Mouse (Mus musculus) heart, embryonic 11.5 days (tissue): Measurements from ENCODE around the gene Ccr9. TPM values are rescaled to one million over a fixed set of nuclear protein-coding genes. Genes with fewer than 3 reads are reported as not detected.
"Not testable (repeated sequence)": the region's sequence is repeated elsewhere in the genome, so short reads cannot be mapped to it uniquely, and the experiment has no call there.

Source experiments
- ATAC-seq: fragments of 200-750 bp; cut with Nextera tagmentation; replicated peaks from 2 replicates; pipeline ENCODE4 v1.8.0; 2017; ENCODE audit warnings: moderate library complexity; ENCODE audit not compliant: insufficient number of reproducible peaks, low FRiP score, low TSS enrichment
- H3K27ac ChIP-seq: fragments of 300-500 bp; sonication (generic); 2 replicates; pipeline ENCODE4 v1.5.1; 2014; ENCODE audit warnings: mild to moderate bottlenecking, low read depth, low read length
- H3K27me3 ChIP-seq: fragments of 300-500 bp; sonication (generic); 2 replicates; pipeline ENCODE4 v1.6.1; 2014; ENCODE audit warnings: mild to moderate bottlenecking, low read length, mixed read lengths; ENCODE audit not compliant: control insufficient read depth, insufficient read depth
- H3K36me3 ChIP-seq: fragments of 300-500 bp; sonication (generic); 2 replicates; pipeline ENCODE4 v1.6.1; 2014; ENCODE audit warnings: mild to moderate bottlenecking, low read length, moderate library complexity, mixed read lengths; ENCODE audit not compliant: control insufficient read depth, insufficient read depth
- H3K4me1 ChIP-seq: fragments of 300-500 bp; sonication (generic); 2 replicates; pipeline ENCODE4 v1.6.1; 2014; ENCODE audit warnings: low read length; ENCODE audit not compliant: control insufficient read depth, insufficient read depth
- H3K4me2 ChIP-seq: fragments of 300-500 bp; sonication (generic); 2 replicates; pipeline ENCODE4 v1.6.1; 2014; ENCODE audit warnings: mild to moderate bottlenecking, moderate library complexity
- H3K4me3 ChIP-seq: fragments of 300-500 bp; sonication (generic); 2 replicates; pipeline ENCODE4 v1.5.1; 2014; ENCODE audit warnings: low read depth, low read length
- H3K9ac ChIP-seq: fragments of 300-500 bp; sonication (generic); 2 replicates; pipeline ENCODE4 v1.6.1; 2014; ENCODE audit warnings: mild to moderate bottlenecking, low read depth, low read length, moderate library complexity
- H3K9me3 ChIP-seq: fragments of 300-500 bp; sonication (generic); replicated peaks from 2 replicates; pipeline ENCODE4 v1.6.1; 2016; ENCODE audit warnings: low read length; ENCODE audit not compliant: control insufficient read depth
- WGBS: fragments of 180-500 bp; shearing (Covaris S2); extraction: QIAGEN DNeasy Blood & Tissue Kit; methylation state at CpG from one replicate; pipeline ENCODE4 v1.1.7; 2014; ENCODE audit not compliant: insufficient replicate concordance; 5-methylcytosine and 5-hydroxymethylcytosine counted together
- polyA plus RNA-seq: library from polyadenylated mRNA; unstranded; fragments of >200 nt; fragmentation: Nextera tagmentation; extraction: Ambion mirVana; gene quantifications from 2 replicates; pipeline ENCODE4 v1.2.1, GENCODE M21; 2014

Gene Ccr9
- polyA plus RNA-seq, 1 experiment from 2014 or later = 0.17 TPM

DNA sequence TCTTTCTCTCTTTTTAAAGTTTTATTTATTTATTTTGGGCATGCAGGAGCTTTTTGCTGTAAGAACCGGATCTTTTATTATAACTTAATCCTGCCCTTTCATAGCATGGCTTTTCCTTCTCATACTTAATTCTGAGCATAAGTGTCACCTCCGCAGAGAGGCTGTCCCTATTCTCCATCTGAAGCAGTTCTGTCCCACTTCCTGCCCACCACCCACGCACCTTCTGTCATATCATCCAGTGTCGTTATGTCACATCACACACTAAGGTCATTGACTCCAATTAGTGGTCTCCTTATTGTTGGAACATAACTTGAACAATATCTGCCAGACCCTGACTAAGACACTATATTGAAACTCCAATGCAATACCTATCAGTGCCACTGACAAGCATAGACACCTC lies 80.4 kb downstream of the Ccr9 start:
- H3K36me3 ChIP-seq = no peaks in the 10 kb centered on the region
- no peak overlapping the region for H3K27ac ChIP-seq
- 66% methylated on average over 4 of the region's 4 CpGs for WGBS
- no peaks in the 10 kb centered on the region for H3K4me1 ChIP-seq
- H3K4me2 ChIP-seq = no peak overlapping the region
- no peak overlapping the region for H3K4me3 ChIP-seq
- no peak for ATAC-seq
- no peaks in the 10 kb centered on the region for H3K9me3 ChIP-seq
- no peaks in the 10 kb centered on the region for H3K27me3 ChIP-seq
- no peak overlapping the region for H3K9ac ChIP-seq

DNA sequence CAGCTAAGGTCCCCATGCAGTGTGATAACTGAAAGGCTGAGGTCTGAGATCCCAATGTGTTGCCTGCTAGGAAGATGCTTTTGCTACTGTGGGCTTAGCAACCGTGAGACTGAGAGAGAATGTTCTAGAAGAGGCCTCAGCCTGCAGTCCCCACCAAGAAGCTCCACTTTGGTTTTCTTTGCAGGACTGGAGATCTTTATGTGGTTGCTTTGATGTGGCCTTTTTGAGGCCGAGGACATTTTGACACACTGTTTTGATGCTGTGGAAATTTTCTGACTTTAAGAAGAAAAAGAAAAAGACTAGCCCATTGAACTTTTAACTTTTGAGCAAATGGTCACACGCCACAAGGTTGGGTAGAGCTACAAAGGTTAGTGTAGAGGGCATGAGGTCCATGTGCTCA lies 82.6 kb downstream of the Ccr9 start:
- Histone ChIP-seq H3K36me3 (no peaks in the 10 kb centered on the region), H3K4me2 (no peak overlapping the region), H3K27me3 (no peaks in the 10 kb centered on the region), H3K9ac (no peak overlapping the region), H3K27ac (no peak overlapping the region), H3K4me1 (no peaks in the 10 kb centered on the region), H3K9me3 (no peaks in the 10 kb centered on the region), H3K4me3 (no peak overlapping the region)
- 80% methylated on average over 3 of the region's 3 CpGs for WGBS
- no peak for ATAC-seq

DNA sequence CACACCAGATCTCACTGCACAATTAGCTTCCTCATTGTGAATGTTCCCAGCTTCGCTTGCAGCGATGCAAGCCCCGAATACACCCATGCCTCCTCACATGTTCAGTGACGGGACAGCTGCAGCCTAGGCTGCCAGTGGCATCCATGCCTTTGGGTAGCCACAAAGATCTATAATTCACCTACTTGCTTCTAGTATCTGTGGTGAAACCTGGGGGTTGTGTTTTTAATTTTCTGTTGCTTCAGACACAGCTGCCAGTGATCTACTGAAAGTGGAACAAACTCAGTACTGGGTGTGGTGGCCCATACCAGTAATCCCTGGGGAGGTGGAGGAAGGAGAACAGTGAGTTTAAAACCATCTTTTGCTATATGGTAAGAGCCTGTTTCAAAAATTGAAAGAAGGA lies 84.6 kb downstream of the Ccr9 start:
- Histone ChIP-seq H3K27me3 (no peaks in the 10 kb centered on the region), H3K9ac (no peak overlapping the region), H3K36me3 (no peaks in the 10 kb centered on the region), H3K4me3 (no peak overlapping the region), H3K4me2 (no peak overlapping the region), H3K27ac (no peak overlapping the region), H3K4me1 (no peaks in the 10 kb centered on the region), H3K9me3 (no peaks in the 10 kb centered on the region)
- 84% methylated on average over 4 of the region's 4 CpGs for WGBS
- no peak for ATAC-seq

DNA sequence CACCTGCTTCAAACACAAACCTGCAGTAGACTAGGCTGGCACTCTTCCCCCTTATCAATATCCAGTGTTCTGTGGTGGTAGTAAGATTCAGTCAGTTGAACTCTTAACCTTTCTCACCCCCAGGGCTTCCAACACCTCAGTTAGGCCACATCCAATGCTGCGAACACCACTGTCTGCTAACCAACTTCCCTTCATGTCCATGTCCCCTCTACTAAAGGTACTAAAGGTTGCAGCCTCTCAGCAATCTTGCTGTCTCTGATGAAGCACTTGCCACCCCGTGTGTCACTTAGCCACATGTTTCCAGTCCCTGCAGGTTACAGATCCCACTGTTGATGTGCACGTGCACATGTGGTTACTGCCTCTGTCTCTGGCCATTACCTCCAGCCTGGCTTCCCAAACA lies 85.5 kb downstream of the Ccr9 start:
- no peak overlapping the region for H3K4me2 ChIP-seq
- WGBS = 69% methylated on average over 3 of the region's 3 CpGs
- H3K27me3 ChIP-seq = no peaks in the 10 kb centered on the region
- H3K36me3 ChIP-seq = no peaks in the 10 kb centered on the region
- no peaks in the 10 kb centered on the region for H3K4me1 ChIP-seq
- no peak overlapping the region for H3K4me3 ChIP-seq
- no peak overlapping the region for H3K9ac ChIP-seq
- no peaks in the 10 kb centered on the region for H3K9me3 ChIP-seq
- H3K27ac ChIP-seq = no peak overlapping the region
- ATAC-seq = no peak

DNA sequence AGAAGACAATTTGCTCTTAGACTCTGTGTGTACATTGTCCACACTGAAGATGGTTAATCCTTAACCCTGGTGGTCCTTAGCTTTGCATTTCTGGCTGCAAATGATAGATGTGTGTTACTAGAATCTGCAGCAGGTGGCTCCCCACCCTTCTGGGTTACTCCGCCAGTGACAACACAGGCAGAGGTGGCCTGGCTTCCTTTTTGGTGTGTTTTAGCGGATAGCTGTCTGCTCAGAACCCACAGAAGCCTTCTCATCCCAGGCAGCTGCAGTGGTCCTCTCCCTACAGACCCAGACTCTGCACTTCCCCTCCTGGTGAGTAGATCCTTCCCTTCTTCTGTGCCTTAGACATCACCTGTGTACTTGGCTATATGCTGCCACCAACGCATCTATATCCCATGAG lies 88.8 kb downstream of the Ccr9 start:
- Histone ChIP-seq H3K36me3 (no peaks in the 10 kb centered on the region), H3K9ac (no peak overlapping the region), H3K4me3 (no peak overlapping the region), H3K4me2 (no peak overlapping the region), H3K9me3 (no peaks in the 10 kb centered on the region), H3K27me3 (no peaks in the 10 kb centered on the region), H3K27ac (no peak overlapping the region), H3K4me1 (no peaks in the 10 kb centered on the region)
- ATAC-seq = no peak
- WGBS = 82% methylated on average over 3 of the region's 3 CpGs

DNA sequence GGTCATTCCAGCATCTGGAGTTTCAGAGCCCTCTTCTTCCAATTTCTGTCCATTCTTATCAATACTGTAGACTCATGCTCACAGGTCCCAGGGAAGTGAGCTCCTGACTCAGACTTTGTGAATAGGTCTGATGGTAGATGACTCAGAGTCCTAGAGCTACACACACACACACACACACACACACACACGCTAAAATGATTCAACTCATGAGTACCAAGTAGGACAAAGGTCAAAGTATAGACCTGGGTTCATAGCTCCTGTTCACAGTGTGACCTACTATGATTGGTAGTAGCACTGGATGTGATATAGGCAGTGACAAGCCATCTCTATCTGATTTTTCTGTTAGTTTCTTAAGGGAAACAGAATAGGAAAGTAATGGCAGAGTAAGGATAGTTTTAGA lies 90.2 kb downstream of the Ccr9 start:
- no peaks in the 10 kb centered on the region for H3K4me1 ChIP-seq
- H3K27ac ChIP-seq = no peak overlapping the region
- H3K9me3 ChIP-seq = no peaks in the 10 kb centered on the region
- H3K27me3 ChIP-seq = no peaks in the 10 kb centered on the region
- ATAC-seq = no peak
- no peak overlapping the region for H3K9ac ChIP-seq
- H3K4me2 ChIP-seq = no peak overlapping the region
- 53% methylated on average over 1 of the region's 1 CpGs for WGBS
- H3K4me3 ChIP-seq = no peak overlapping the region
- H3K36me3 ChIP-seq = no peaks in the 10 kb centered on the region

DNA sequence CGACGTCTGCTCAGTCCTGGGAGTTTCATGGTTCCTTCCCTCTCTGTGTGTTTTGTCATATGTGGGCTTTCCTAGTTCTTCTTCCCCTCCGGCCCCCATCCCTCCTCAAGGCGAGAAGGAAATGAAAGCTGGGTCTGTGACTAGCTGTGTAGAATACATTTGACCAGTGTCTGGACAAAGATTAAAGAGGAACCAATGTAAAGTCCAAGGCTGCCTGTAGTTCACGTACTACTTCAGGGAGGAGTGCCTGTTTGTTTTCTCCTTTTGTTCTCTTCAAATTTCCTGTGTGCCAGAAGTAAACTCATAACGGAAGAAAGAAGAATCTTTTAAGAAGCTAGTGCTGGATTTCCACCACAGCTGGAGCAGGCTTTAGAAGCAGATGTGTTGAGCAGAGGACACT lies 91.3 kb downstream of the Ccr9 start:
- ATAC-seq = no peak
- Histone ChIP-seq H3K27ac (no peak overlapping the region), H3K27me3 (no peaks in the 10 kb centered on the region), H3K36me3 (no peaks in the 10 kb centered on the region), H3K9ac (no peak overlapping the region), H3K4me1 (no peaks in the 10 kb centered on the region), H3K4me2 (no peak overlapping the region), H3K9me3 (no peaks in the 10 kb centered on the region), H3K4me3 (no peak overlapping the region)
- 55% methylated on average over 6 of the region's 6 CpGs for WGBS

DNA sequence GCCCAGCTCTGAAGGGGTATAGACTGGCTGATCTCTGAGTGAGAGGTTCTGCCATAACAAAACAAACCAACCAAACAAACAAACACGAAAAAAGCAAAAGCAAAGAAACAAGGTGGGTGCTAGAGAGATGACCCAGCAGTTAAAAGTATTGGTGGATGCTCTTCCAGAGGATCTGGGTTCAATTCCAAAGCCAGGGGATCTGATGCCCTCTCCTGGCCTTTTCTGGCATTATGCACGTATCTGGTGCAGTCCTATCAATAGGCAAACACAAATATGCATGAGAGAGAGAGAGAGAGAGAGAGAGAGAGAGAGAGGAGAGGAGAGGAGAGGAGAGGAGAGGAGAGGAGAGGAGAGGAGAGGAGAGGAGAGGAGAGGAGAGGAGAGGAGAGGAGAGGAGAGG lies 95.1 kb downstream of the Ccr9 start:
- 19% methylated on average over 2 of the region's 2 CpGs for WGBS

DNA sequence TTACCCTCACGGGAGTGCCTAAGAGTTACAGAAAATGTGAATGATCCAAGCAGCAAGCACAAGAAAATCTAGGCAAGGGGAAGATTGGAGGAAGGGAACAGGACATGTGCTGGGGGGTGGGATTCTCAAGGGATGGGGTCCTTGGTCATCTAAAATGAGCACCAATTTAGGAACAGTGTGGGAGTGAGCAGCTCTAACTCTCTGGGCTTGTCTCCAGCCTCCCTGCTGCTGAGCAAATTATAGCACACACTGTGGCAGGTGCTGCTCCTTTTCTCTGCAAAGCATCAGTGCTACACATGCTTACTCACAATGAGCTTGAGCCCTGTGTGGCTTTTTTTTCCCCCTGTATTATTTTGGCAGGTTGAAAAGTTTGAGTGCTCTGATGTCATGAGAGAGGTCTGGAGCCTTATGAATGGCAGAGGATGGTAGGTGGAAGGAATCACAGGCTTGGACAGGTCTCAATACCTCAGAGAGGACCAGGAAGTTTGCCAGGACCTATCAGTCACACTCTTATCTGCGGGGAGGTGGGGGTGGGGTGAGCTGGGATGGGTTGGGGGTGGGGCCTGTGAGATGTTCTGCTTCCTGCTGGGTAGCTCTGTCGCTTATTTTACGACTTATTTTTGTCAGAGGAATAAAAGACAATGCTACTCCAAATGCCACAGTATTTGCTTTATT lies 110.8 kb downstream of the Ccr9 start:
- no peak overlapping the region for H3K9ac ChIP-seq
- H3K9me3 ChIP-seq = peaks cover 1% of the 10 kb centered on the region; the same call in 1 of the 2 replicates
- WGBS = 60% methylated on average over 4 of the region's 4 CpGs
- no peak for ATAC-seq
- no peaks in the 10 kb centered on the region for H3K4me1 ChIP-seq
- H3K36me3 ChIP-seq = peaks cover 13% of the 10 kb centered on the region
- no peak overlapping the region for H3K27ac ChIP-seq
- no peak overlapping the region for H3K4me2 ChIP-seq
- H3K27me3 ChIP-seq = no peaks in the 10 kb centered on the region
- no peak overlapping the region for H3K4me3 ChIP-seq

More for the DNA sequence above, 95.1 kb downstream of the Ccr9 start:
- not testable (repeated sequence) for H3K9ac ChIP-seq, H3K4me3 ChIP-seq, H3K9me3 ChIP-seq, ATAC-seq, H3K27me3 ChIP-seq, H3K4me2 ChIP-seq, H3K27ac ChIP-seq, H3K36me3 ChIP-seq, H3K4me1 ChIP-seq
